Mouse (Mus musculus): ENCODE measurements around the gene Trak1.

DNA sequence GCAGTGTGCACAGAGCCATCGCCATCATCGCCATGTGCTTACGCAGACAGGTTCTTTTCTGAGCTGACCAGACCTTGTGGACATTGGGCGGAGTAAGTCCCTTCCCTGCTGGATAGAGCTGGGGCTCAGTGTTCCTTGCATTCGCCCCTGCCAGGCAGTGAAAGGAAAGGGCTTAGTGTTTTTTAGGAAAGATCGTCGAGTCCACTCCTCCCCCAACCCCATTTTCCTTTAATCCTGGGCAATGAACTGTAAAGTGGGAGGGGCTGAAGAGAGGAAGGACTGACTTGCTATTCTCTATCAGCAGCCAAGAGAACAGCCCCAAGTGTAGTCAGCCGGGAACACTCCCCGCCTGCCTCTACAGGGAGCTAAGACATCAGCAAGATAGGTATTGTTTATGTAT, 6.4 kb downstream of the Trak1 start:
- no peak for TF ChIP-seq POLR2A (IDR thresholded peaks at IDR 0.05; ENCODE audit: extremely low read depth, insufficient read depth, low read length)
- no peak for TF ChIP-seq CTCF (IDR thresholded peaks at IDR 0.05; ENCODE audit: low read depth, low read length)
